ENCODE assay signal across 30 mouse cellular contexts in genomic region chr15:63724543-63725186, GRCm38 (mm10).
DNase-seq lines count a peak whose midpoint lies in the region; ATAC-seq and TF ChIP-seq lines count a peak whose summit lies in the region.
"Had no signal": no experiment of that assay in that cellular context is flagged by ENCODE, and none has a peak within 500 bp of the region (broad histone marks: within the 10 kb centered on the region; RNA-seq: fewer than 3 reads in every experiment).

No protein-coding gene starts in this region.

- no peak for TF ChIP-seq CTCF in intestine, postnatal 0 days (IDR thresholded peaks at IDR 0.05; ENCODE audit: low read depth)
- TF ChIP-seq CTCF in G1E (IDR thresholded peaks at IDR 0.05; ENCODE audit: low read depth, low read length) = no peak

- H3K4me3 ChIP-seq in intestine, embryonic 14.5 days (ENCODE audit: low read depth, low read length) = no peak overlapping the region
- H3K4me3 ChIP-seq in intestine, postnatal 0 days (ENCODE audit: low read depth, low read length) = no peak overlapping the region
- no peak overlapping the region for H3K4me3 ChIP-seq in G1E (ENCODE audit: low read depth, low read length)
- no peak overlapping the region for H3K4me3 ChIP-seq in liver, embryonic 13.5 days (replicated peaks)
- H3K4me3 ChIP-seq: embryonic facial prominence, embryonic 12.5 days; forebrain, embryonic 10.5 days; forebrain, embryonic 15.5 days; heart, adult 2 months; heart, embryonic 12.5 days; hindbrain, embryonic 15.5 days; intestine, embryonic 15.5 days had no signal

- DNase-seq in intestine, embryonic 14.5 days (ENCODE audit: low spot score) = peak; percentile 27
- DNase-seq in G1E (ENCODE audit: low spot score) = no peak
- DNase-seq in liver, embryonic 13.5 days = no peak
- no peak for DNase-seq in right cerebral cortex, adult 18-20 months
- no peak for DNase-seq in layer of hippocampus, adult 11-12 months (ENCODE audit: low spot score)
- DNase-seq: adrenal gland, adult 2 months; adrenal gland, postnatal 36 days; cerebellum, adult 2 months; cerebellum, postnatal 14 days; gastrocnemius, postnatal 25 days; heart, adult 2 months; heart, postnatal 4 days; kidney, adult 8-10 months; kidney, postnatal 4 days; layer of hippocampus, postnatal 36 days; left cerebral cortex, postnatal 4 days; lung, postnatal 4 days; midbrain, embryonic 14.5 days; right cerebral cortex, postnatal 14 days had no signal

- no peak overlapping the region for H3K27ac ChIP-seq in intestine, embryonic 14.5 days (ENCODE audit: low read depth)
- H3K27ac ChIP-seq in intestine, postnatal 0 days (ENCODE audit: low read depth, low read length) = no peak overlapping the region
- no peak overlapping the region for H3K27ac ChIP-seq in liver, embryonic 13.5 days
- H3K27ac ChIP-seq: embryonic facial prominence, embryonic 12.5 days; forebrain, embryonic 10.5 days; forebrain, embryonic 15.5 days; heart, adult 2 months; hindbrain, embryonic 15.5 days; intestine, embryonic 15.5 days; kidney, postnatal 0 days had no signal

- 0 out of 2 replicates have a peak, but pooled peaks cover 9% of the 10 kb centered on the region for H3K4me1 ChIP-seq in intestine, embryonic 14.5 days (replicated peaks; ENCODE audit: control insufficient read depth, insufficient read depth, low read length)
- 0 out of 2 replicates have a peak, but pooled peaks cover 3% of the 10 kb centered on the region for H3K4me1 ChIP-seq in intestine, postnatal 0 days (replicated peaks; ENCODE audit: control insufficient read depth, insufficient read depth, low read length)
- H3K4me1 ChIP-seq in G1E (ENCODE audit: insufficient read depth, low read depth, low read length) = peaks cover 65% of the 10 kb centered on the region
- H3K4me1 ChIP-seq in liver, embryonic 13.5 days (replicated peaks) = peaks cover 58% of the 10 kb centered on the region
- H3K4me1 ChIP-seq: forebrain, embryonic 15.5 days; hindbrain, embryonic 15.5 days had no signal

- 91% methylated on average over 5 of the region's 5 CpGs for WGBS in intestine, embryonic 14.5 days
- WGBS in intestine, postnatal 0 days = 79% methylated on average over 5 of the region's 5 CpGs
- 56% methylated on average over 5 of the region's 5 CpGs for WGBS in liver, embryonic 13.5 days (ENCODE audit: insufficient replicate concordance)

- no peaks in the 10 kb centered on the region for H3K27me3 ChIP-seq in intestine, embryonic 14.5 days (replicated peaks; ENCODE audit: control insufficient read depth, insufficient read depth, low read length)
- H3K27me3 ChIP-seq in intestine, postnatal 0 days (replicated peaks; ENCODE audit: control insufficient read depth, insufficient read depth, low read length) = no peaks in the 10 kb centered on the region
- H3K27me3 ChIP-seq in G1E (ENCODE audit: insufficient read depth, low read length) = no peaks in the 10 kb centered on the region
- no peaks in the 10 kb centered on the region for H3K27me3 ChIP-seq in liver, embryonic 13.5 days
- H3K27me3 ChIP-seq: embryonic facial prominence, embryonic 12.5 days; forebrain, embryonic 15.5 days; heart, embryonic 12.5 days; hindbrain, embryonic 15.5 days; intestine, embryonic 15.5 days had no signal

- ATAC-seq in intestine, embryonic 14.5 days (replicated peaks; ENCODE audit: low FRiP score, low TSS enrichment, low read depth) = no peak
- ATAC-seq in intestine, postnatal 0 days = no peak
- peak; percentile 12; the same call in 1 of the 2 replicates for ATAC-seq in G1E (ENCODE audit: extremely low read depth, insufficient number of reproducible peaks, low FRiP score, poor library complexity, severe bottlenecking)
- ATAC-seq in liver, embryonic 13.5 days (ENCODE audit: low read depth) = peak; percentile 76
- ATAC-seq in megakaryocyte-erythroid progenitor cell, adult 5-6 weeks (replicated peaks; ENCODE audit: low FRiP score, low TSS enrichment, poor library complexity, severe bottlenecking) = peak; percentile 78
- ATAC-seq: activated CD4-positive, CD25-positive, alpha-beta regulatory T cell, adult 4 months; CD4-positive, CD25-positive, alpha-beta regulatory T cell, adult 4 months; forebrain, embryonic 15.5 days; intestine, embryonic 15.5 days had no signal

- no peak overlapping the region for H3K4me2 ChIP-seq in intestine, embryonic 14.5 days (ENCODE audit: low read length)
- no peak overlapping the region for H3K4me2 ChIP-seq in intestine, postnatal 0 days (replicated peaks; ENCODE audit: low read depth)
- no peak overlapping the region for H3K4me2 ChIP-seq in liver, embryonic 13.5 days
- H3K4me2 ChIP-seq: embryonic facial prominence, embryonic 12.5 days; forebrain, embryonic 15.5 days; heart, embryonic 12.5 days; hindbrain, embryonic 15.5 days; intestine, embryonic 15.5 days had no signal

- H3K9ac ChIP-seq in intestine, embryonic 14.5 days (ENCODE audit: low read length) = no peak overlapping the region
- no peak overlapping the region for H3K9ac ChIP-seq in intestine, postnatal 0 days (ENCODE audit: low read depth, low read length)
- no peak overlapping the region for H3K9ac ChIP-seq in liver, embryonic 13.5 days
- H3K9ac ChIP-seq: embryonic facial prominence, embryonic 12.5 days; forebrain, embryonic 15.5 days; heart, embryonic 12.5 days; hindbrain, embryonic 15.5 days; intestine, embryonic 15.5 days had no signal

- H3K9me3 ChIP-seq in intestine, embryonic 14.5 days (ENCODE audit: control insufficient read depth, low read length) = no peaks in the 10 kb centered on the region
- no peaks in the 10 kb centered on the region for H3K9me3 ChIP-seq in intestine, postnatal 0 days (ENCODE audit: control insufficient read depth)
- H3K9me3 ChIP-seq in G1E (replicated peaks) = no peaks in the 10 kb centered on the region
- H3K9me3 ChIP-seq in liver, embryonic 13.5 days (replicated peaks) = no peaks in the 10 kb centered on the region
- H3K9me3 ChIP-seq: embryonic facial prominence, embryonic 12.5 days; forebrain, embryonic 10.5 days; forebrain, embryonic 15.5 days; heart, embryonic 12.5 days; hindbrain, embryonic 15.5 days; intestine, embryonic 15.5 days had no signal

- H3K36me3 ChIP-seq in intestine, embryonic 14.5 days (ENCODE audit: control insufficient read depth, insufficient read depth, low read length) = no peaks in the 10 kb centered on the region
- no peaks in the 10 kb centered on the region for H3K36me3 ChIP-seq in intestine, postnatal 0 days (ENCODE audit: control insufficient read depth, insufficient read depth)
- H3K36me3 ChIP-seq in G1E (replicated peaks) = no peaks in the 10 kb centered on the region
- H3K36me3 ChIP-seq in liver, embryonic 13.5 days = no peaks in the 10 kb centered on the region
- H3K36me3 ChIP-seq: embryonic facial prominence, embryonic 12.5 days; forebrain, embryonic 10.5 days; forebrain, embryonic 15.5 days; heart, embryonic 12.5 days; hindbrain, embryonic 15.5 days; intestine, embryonic 15.5 days had no signal

Comparison
In these comparisons a context has a peak if more than half of its experiments do, and no peak if none do; other contexts are left out.
1. ATAC-seq: peak in G1E (single experiment), liver, embryonic 13.5 days (single experiment) and megakaryocyte-erythroid progenitor cell, adult 5-6 weeks (single experiment); none in intestine, embryonic 14.5 days (single experiment) and intestine, postnatal 0 days (single experiment).